Mouse (Mus musculus) liver, postnatal 0 days (tissue): Measurements from ENCODE around the gene Gm5089.

Source experiments
- CTCF ChIP-seq: sonication (generic); IDR thresholded peaks from 2 replicates; pipeline ENCODE4 v1.5.1; 2016; ENCODE audit warnings: antibody characterized with exemption, low read depth
- EP300 ChIP-seq: IDR thresholded peaks from 2 replicates; pipeline ENCODE4 v1.6.1; 2016; ENCODE audit warnings: antibody characterized with exemption, low read depth, mild to moderate bottlenecking

- TF ChIP-seq CTCF (no peak), EP300 (no peak)
Measured at GRCm38 (mm10) chr14:122453388-122453995, 2.6 kb upstream of the Gm5089 start.
